Mouse (Mus musculus) heart, postnatal 0 days (tissue): ENCODE measurements at regions not wholly inside any gene's neighbourhood (a gene's known extent, or its start where the extent isn't known, plus 50 kb on each side); places are given as distances from the start of the nearest gene placed in this dataset.
"Not testable (repeated sequence)": the region's sequence is repeated elsewhere in the genome, so short reads cannot be mapped to it uniquely, and the experiment has no call there.

Experiments
- ATAC-seq: fragments of 200-750 bp; cut with Nextera tagmentation; 2 replicates; pipeline ENCODE4 v1.8.0; 2017; ENCODE audit warnings: low read depth, moderate number of reproducible peaks, moderate library complexity; ENCODE audit not compliant: insufficient read depth
- DNase-seq: peaks from one replicate; pipeline ENCODE4 v3.0.0-alpha.2; 2016; ENCODE audit warnings: low spot score
- H3K27ac ChIP-seq: fragments of 300-500 bp; sonication (generic); 2 replicates; pipeline ENCODE4 v1.5.1; 2014; ENCODE audit warnings: low read depth, mild to moderate bottlenecking
- H3K27me3 ChIP-seq: fragments of 300-500 bp; sonication (generic); 2 replicates; pipeline ENCODE4 v1.6.1; 2014; ENCODE audit warnings: low read length, mixed read lengths; ENCODE audit not compliant: control insufficient read depth, insufficient read depth
- H3K36me3 ChIP-seq: fragments of 300-500 bp; sonication (generic); replicated peaks from 2 replicates; pipeline ENCODE4 v1.6.1; 2014; ENCODE audit warnings: low read length, mixed read lengths; ENCODE audit not compliant: control insufficient read depth, insufficient read depth
- H3K4me1 ChIP-seq: fragments of 300-500 bp; sonication (generic); 2 replicates; pipeline ENCODE4 v1.6.1; 2014; ENCODE audit warnings: antibody characterized with exemption; ENCODE audit not compliant: control insufficient read depth, insufficient read depth
- H3K4me2 ChIP-seq: fragments of 300-500 bp; sonication (generic); 2 replicates; pipeline ENCODE4 v1.6.1; 2014; ENCODE audit warnings: low read depth, mild to moderate bottlenecking, low read length, moderate library complexity
- H3K4me3 ChIP-seq: fragments of 300-500 bp; sonication (generic); 2 replicates; pipeline ENCODE4 v1.5.1; 2014; ENCODE audit warnings: low read depth, low read length
- H3K9ac ChIP-seq: fragments of 300-500 bp; sonication (generic); replicated peaks from 2 replicates; pipeline ENCODE4 v1.6.1; 2014; ENCODE audit warnings: low read depth, low read length, mixed read lengths
- H3K9me3 ChIP-seq: fragments of 300-500 bp; sonication (generic); replicated peaks from 2 replicates; pipeline ENCODE4 v1.6.1; 2016; ENCODE audit warnings: low read length; ENCODE audit not compliant: control insufficient read depth
- CTCF ChIP-seq: IDR thresholded peaks from 2 replicates; pipeline ENCODE4 v1.5.1; 2016; ENCODE audit warnings: antibody characterized with exemption, control low read depth, low read depth
- EP300 ChIP-seq: IDR thresholded peaks from 2 replicates; pipeline ENCODE4 v1.6.1; 2016; ENCODE audit warnings: antibody characterized with exemption, low read depth
- WGBS: fragments of 180-500 bp; shearing (Covaris S2); extraction: QIAGEN DNeasy Blood & Tissue Kit; methylation state at CpG from one replicate; pipeline ENCODE4 v1.1.7; 2014; 5-methylcytosine and 5-hydroxymethylcytosine counted together

DNA sequence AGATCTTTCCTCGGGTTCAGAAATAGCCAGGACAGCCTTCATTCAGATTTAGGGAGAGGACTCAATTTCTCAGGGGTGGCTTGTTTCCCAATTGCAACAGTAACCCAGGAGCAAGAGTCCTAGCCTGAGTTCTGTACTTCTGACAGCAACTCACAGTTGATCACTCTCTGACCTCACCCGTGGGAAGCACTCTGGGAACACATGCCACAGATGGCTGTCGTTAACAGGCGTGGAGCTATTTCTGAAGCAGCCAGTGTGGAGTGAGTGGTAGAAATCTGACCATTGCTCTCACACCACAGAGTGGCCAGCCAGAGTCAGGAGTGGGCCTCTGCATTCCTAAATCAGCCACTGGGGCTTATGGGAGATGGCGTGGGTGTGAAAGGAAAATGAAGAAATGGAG, 63.3 kb downstream of the Rhob start:
- WGBS = 35% methylated on average over 5 of the region's 5 CpGs
- no peaks in the 10 kb centered on the region for H3K27me3 ChIP-seq
- H3K4me1 ChIP-seq = peaks cover 32% of the 10 kb centered on the region

DNA sequence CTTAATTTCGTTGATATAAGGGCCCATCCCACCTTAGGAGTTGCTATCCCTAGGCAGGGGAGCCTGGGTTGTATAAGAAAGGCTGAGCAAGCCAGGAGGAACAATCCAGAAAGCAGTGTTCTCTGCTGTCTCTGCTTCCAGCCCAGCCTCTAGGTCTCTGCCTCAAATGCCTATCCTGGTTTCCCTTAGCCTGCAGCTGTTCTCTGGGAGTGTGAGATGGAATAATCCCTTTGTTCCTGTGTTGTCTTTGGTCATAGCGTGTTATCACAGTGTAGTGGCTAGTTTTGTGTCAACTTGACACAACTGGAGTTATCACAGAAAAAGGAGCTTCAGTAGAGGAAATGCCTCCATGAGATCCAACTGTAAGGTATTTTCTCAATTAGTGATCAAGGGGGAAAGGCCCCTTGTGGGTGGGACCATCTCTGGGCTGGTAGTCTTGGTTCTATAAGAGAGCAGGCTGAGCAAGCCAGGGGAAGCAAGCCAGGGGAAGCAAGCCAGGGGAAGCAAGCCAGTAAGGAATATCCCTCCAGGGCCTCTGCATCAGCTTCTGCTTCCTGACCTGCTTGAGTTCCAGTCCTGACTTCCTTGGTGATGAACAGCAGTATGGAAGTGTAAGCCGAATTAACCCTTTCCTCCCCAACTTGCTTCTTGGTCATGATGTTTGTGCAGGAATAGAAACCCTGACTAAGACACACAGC, 64.0 kb downstream of the Rhob start:
- WGBS = 45% methylated on average over 3 of the region's 3 CpGs
- H3K27ac ChIP-seq, H3K9ac ChIP-seq, H3K27me3 ChIP-seq, H3K4me2 ChIP-seq, ATAC-seq, H3K4me3 ChIP-seq, H3K9me3 ChIP-seq, H3K36me3 ChIP-seq, DNase-seq: not testable (repeated sequence)
- H3K4me1 ChIP-seq = peaks cover 32% of the 10 kb centered on the region

More for the DNA sequence above, 63.3 kb downstream of the Rhob start:
- Histone ChIP-seq H3K27ac (peak overlapping the region; percentile 37), H3K36me3 (no peaks in the 10 kb centered on the region), H3K4me3 (no peak overlapping the region), H3K4me2 (no peak overlapping the region), H3K9ac (no peak overlapping the region), H3K9me3 (no peaks in the 10 kb centered on the region)
- DNase-seq = no peak
- ATAC-seq = no peak
- TF ChIP-seq CTCF = no peak
- no peak for TF ChIP-seq EP300

DNA sequence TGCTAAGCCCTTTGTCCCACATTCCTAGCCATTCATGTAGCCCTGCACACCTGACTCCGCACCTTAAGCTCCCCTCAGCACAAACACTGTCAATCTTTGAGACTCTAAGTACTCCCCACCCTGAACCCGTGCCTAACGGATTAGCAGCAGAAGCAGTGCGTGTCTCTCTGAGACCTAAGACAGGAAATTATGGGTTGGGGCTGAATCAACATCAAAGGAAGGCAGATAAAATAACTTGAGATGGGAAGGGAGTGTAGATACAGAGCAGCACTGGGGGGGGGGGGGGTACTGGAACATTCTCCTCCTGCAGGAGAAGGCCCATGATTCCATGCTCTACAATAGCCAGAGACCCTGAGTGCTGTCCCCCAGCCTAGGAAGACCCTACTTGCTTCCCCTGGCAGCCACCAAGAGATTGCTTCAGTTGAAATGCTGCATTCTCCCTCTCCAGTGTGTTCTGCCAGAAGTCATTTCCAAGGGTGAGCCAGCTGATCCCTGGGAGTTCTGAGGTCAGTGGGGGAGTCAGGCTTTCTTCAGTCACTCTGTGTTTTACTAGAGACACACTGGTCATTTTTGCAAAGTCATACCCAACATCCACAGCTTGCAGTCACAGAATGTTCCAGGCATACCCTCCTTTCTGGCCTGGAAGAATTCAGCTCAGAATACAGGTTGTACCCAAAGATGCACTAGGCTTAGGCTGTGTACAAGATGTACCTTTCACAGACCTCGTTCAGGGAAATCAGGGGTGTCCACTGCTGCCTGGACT, 71.4 kb downstream of the Rhob start:
- peaks cover 4% of the 10 kb centered on the region; the same call in 1 of the 2 replicates for H3K9me3 ChIP-seq
- DNase-seq = no peak

DNA sequence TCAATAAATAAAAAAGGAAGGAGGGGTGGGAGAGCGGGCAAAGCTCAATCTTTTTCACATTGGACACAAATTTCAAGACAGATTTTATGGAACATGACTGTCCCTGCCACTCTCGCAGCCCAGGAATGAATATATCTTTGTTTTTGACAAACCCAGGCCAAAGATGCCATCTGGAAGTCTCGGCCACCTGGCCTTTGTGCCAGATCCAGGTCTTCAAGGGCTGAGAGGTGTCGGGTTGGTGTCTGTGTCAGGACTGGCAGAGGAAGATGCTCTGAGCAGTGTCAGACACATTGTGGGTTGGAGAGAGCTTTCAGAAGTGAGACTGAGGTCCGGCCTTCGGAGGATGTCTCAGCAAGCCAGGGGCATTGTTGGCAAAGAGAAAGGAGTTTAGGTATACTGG, 75.3 kb downstream of the Rhob start:
- Histone ChIP-seq H3K4me3 (no peak overlapping the region), H3K4me1 (no peaks in the 10 kb centered on the region), H3K27ac (no peak overlapping the region), H3K4me2 (no peak overlapping the region), H3K36me3 (no peaks in the 10 kb centered on the region), H3K27me3 (no peaks in the 10 kb centered on the region), H3K9ac (no peak overlapping the region), H3K9me3 (no peaks in the 10 kb centered on the region)
- TF ChIP-seq EP300 = no peak
- no peak for TF ChIP-seq CTCF
- ATAC-seq (no peak), DNase-seq (no peak)
- 89% methylated on average over 6 of the region's 6 CpGs for WGBS

More for the DNA sequence above, 71.4 kb downstream of the Rhob start:
- no peak overlapping the region for H3K27ac ChIP-seq
- WGBS = 57% methylated on average over 5 of the region's 5 CpGs
- no peaks in the 10 kb centered on the region for H3K36me3 ChIP-seq
- H3K9ac ChIP-seq = no peak overlapping the region
- no peak overlapping the region for H3K4me2 ChIP-seq
- no peak overlapping the region for H3K4me3 ChIP-seq
- TF ChIP-seq EP300 = no peak
- H3K4me1 ChIP-seq = peaks cover 10% of the 10 kb centered on the region; the same call in 1 of the 2 replicates
- H3K27me3 ChIP-seq = no peaks in the 10 kb centered on the region
- ATAC-seq = no peak

DNA sequence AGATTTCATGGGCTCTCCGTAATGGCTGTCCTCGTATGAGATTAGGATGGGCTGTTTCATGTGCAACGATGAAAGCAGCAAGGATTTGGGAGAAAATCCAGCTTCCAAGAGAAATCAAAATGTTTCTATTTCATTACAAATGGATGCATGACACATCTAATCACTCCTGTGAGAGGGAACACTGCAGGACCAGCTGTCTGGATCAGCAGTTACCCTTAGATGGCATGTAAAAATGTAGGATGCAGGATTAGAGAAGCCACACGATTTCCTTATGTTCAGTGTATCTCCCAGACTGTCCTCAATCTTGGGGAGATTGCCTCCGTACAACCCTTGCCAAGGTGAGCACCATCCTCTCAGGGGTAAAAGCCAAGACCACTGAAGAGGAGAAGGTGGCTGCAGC, 77.1 kb downstream of the Rhob start:
- no peak for ATAC-seq
- Histone ChIP-seq H3K27me3 (no peaks in the 10 kb centered on the region), H3K4me2 (no peak overlapping the region), H3K9me3 (no peaks in the 10 kb centered on the region), H3K9ac (no peak overlapping the region), H3K27ac (no peak overlapping the region), H3K36me3 (no peaks in the 10 kb centered on the region), H3K4me1 (no peaks in the 10 kb centered on the region), H3K4me3 (no peak overlapping the region)
- DNase-seq = no peak
- TF ChIP-seq EP300 (no peak), CTCF (no peak)
- 48% methylated on average over 5 of the region's 5 CpGs for WGBS

DNA sequence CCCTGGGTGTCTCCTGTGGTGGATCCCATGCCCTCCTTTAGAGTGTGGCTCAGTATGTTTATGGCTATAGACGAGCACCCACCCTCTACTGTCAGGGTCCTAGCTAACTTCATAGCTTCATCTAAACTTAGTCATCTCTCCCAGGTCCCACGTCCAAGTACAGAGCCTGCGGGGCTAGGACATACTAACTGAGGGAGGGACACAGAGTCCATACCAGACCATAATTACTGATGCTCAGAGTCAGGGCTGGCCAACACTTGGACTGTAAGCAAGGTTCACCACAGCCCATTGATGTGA, 78.6 kb downstream of the Rhob start:
- no peaks in the 10 kb centered on the region for H3K27me3 ChIP-seq
- ATAC-seq (no peak), DNase-seq (no peak)
- no peak overlapping the region for H3K4me3 ChIP-seq
- no peaks in the 10 kb centered on the region for H3K4me1 ChIP-seq
- WGBS = 87% methylated on average over 3 of the region's 3 CpGs
- no peak overlapping the region for H3K4me2 ChIP-seq
- H3K9me3 ChIP-seq = no peaks in the 10 kb centered on the region
- no peaks in the 10 kb centered on the region for H3K36me3 ChIP-seq
- no peak overlapping the region for H3K9ac ChIP-seq
- no peak overlapping the region for H3K27ac ChIP-seq
- TF ChIP-seq CTCF = no peak
- no peak for TF ChIP-seq EP300
